Mouse (Mus musculus): Measurements from ENCODE around the gene Hck.
A peak's percentile ranks its signal among the peaks of the same experiment; 100 is the strongest.

The Hck gene

GRCm38 (mm10) chr2:153108313-153109264, at the start of gene Hck:
TSS of gene Hck (plus strand) at chr2:153108468.
- DNase-seq (ENCODE audit: low read depth, low spot score): no peak

GRCm38 (mm10) chr2:153060216-153060615, 48.1 kb upstream of the Hck start:
- DNase-seq (ENCODE audit: low read depth, low spot score): no peak

- DNase-seq (ENCODE audit: low read depth, low spot score): no peak
These were observed 44.9 kb upstream of the Hck start for GRCm38 (mm10) chr2:153063394-153063793.

GRCm38 (mm10) chr2:153064190-153064970, 43.9 kb upstream of the Hck start:
- DNase-seq (ENCODE audit: low read depth, low spot score): no peak

GRCm38 (mm10) chr2:153065747-153066508, 42.3 kb upstream of the Hck start, which contains the start of gene Ccm2l:
TSS of gene Ccm2l (plus strand) at chr2:153065955.
- DNase-seq (ENCODE audit: low read depth, low spot score): no peak

- no peak for DNase-seq (ENCODE audit: low read depth, low spot score)
These were observed 41.3 kb upstream of the Hck start for GRCm38 (mm10) chr2:153066991-153067390.

GRCm38 (mm10) chr2:153070762-153071490, 37.3 kb upstream of the Hck start:
- no peak for DNase-seq (ENCODE audit: low read depth, low spot score)

GRCm38 (mm10) chr2:153071491-153072184, 36.6 kb upstream of the Hck start:
- DNase-seq (ENCODE audit: low read depth, low spot score): no peak

- DNase-seq (ENCODE audit: low read depth, low spot score): no peak
These were observed 33.6 kb upstream of the Hck start for GRCm38 (mm10) chr2:153074651-153075050.

GRCm38 (mm10) chr2:153075961-153076360, 32.3 kb upstream of the Hck start:
- DNase-seq (ENCODE audit: low read depth, low spot score): no peak

GRCm38 (mm10) chr2:153080841-153081523, 27.3 kb upstream of the Hck start:
- DNase-seq (ENCODE audit: low read depth, low spot score): peak; percentile 49

- no peak for DNase-seq (ENCODE audit: low read depth, low spot score)
These were observed 26.4 kb upstream of the Hck start for GRCm38 (mm10) chr2:153081866-153082265.

- DNase-seq (ENCODE audit: low read depth, low spot score): no peak
These were observed 25.0 kb upstream of the Hck start for GRCm38 (mm10) chr2:153083275-153083674.

- no peak for DNase-seq (ENCODE audit: low read depth, low spot score)
These were observed 24.4 kb upstream of the Hck start for GRCm38 (mm10) chr2:153083824-153084223.

- no peak for DNase-seq (ENCODE audit: low read depth, low spot score)
These were observed 23.8 kb upstream of the Hck start for GRCm38 (mm10) chr2:153084261-153084976.

- no peak for DNase-seq (ENCODE audit: low read depth, low spot score)
These were observed 22.7 kb upstream of the Hck start for GRCm38 (mm10) chr2:153085556-153085955.

GRCm38 (mm10) chr2:153086166-153086565, 22.1 kb upstream of the Hck start:
- DNase-seq (ENCODE audit: low read depth, low spot score): no peak

- no peak for DNase-seq (ENCODE audit: low read depth, low spot score)
These were observed 21.2 kb upstream of the Hck start for GRCm38 (mm10) chr2:153087091-153087490.

GRCm38 (mm10) chr2:153089316-153089715, 19.0 kb upstream of the Hck start:
- DNase-seq (ENCODE audit: low read depth, low spot score): no peak
